Mouse (Mus musculus): ENCODE data around the gene Vkorc1l1.

Vkorc1l1 gene

DNA sequence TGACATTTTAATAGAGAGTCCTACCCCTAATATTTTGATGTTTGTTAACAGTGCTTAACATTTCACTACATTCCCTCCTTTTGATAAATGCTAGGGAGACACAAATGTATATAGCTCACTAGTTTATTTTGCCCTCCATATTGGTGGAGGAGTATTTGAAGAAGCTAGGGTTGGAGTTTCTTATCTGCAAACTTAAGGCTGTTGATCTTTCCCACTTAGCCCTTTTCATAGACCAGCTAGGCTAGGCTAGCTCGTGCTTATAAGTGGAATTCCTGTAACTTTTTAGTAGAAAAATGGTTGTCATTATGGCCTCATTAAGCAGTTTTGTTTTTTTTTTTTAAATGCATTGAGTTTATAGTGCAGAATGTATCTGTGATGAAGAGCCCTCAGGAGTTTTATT is 1.6 kb downstream of the Vkorc1l1 start:
- DNase-seq = no peak

DNA sequence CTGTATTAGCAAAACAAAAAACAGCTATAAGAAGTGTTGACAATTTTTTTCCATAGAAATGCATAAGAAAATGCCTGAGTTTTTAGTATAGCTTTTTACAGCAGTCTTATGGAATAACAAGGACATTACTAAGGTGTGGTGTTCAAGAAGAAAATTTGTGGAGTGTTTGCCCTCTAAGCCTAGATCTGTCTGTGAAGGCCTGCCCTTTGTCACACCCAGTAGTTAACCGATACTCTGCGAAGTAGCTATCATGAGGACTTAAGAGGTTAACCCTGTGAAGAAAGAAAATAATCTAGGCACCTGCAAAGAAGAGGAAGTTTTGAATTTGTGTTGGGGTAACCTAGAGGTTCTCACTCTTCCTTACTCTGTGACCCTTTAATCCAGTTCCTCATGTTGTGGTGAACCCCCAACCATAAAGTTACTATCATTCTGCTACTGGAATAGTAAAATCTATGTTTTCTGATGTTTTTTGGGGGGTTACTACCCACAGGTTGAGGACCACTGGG is 5.8 kb downstream of the Vkorc1l1 start:
- no peak for DNase-seq

DNA sequence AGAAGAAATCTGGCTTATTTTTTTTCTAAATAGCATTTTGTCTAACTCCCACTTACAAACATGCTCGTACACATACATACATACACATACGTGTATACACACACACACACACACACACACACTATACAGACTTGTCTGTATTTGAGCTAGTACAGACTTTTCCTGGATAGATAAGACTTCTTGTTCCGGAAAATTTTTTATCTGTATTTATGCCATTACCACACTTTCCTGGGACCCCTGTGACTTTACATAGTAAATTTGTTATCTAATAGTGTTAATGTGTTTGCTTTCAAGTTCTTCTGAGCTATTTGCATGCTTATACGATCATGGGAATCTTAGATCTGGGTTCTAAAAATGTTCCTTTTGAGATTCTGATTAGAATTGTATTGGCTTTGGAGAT is 10.4 kb downstream of the Vkorc1l1 start:
- no peak for DNase-seq

DNA sequence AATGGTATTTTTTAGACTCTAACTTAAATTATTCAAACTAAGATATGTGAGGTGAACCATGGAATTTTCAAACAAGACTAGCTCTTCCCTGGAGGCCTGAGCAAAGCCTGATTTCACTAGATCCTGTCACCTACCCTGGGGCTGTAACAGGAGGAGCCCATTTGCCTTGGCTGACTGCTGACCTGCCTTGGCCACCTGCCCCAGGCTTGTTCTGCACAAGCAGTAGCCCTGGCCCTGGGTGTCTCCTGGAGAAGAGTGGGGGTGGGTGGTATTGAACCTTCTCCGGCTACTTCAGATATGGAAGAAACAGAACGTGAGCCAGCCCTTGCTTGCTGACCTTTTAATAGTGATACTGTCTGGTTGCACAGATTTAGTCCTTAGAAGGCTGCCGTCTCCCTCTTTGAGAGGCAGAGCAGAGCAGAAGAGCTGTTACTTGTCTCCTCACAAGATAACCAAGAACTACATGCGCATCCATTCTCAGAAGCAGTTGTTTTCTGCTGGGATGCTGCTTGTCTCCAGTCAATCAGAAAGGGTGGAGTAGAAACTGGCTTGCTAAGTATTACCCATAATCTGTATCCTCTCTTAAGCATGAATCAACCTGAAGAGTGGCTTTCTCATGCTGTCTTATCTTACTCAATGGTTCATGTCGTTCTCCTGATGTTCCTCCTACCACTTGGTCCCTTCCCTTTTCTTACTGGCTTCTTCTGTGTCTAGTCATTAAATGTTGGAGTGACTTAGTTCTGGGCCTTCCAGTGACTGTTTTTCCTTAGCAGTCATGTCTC is 12.9 kb downstream of the Vkorc1l1 start:
- no peak for DNase-seq

DNA sequence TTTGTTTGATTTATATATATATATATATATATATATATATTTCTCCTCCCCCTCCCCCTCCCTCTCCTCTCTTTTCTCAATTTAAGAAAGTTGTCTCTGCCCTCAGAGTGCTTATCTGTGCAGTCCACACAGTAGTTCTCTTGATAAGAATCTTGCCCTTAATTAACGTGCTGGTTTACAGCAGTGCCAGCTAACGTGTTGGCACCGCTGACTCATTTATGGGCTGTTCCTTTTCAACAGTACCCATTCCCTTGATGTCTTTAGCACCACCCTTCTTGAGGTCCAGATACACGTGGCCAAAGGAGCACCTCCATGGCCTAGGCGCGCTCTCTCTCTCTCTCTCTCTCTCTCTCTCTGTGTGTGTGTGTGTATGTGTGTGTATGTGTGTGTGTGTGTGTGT is 14.0 kb downstream of the Vkorc1l1 start:
- DNase-seq = no peak

DNA sequence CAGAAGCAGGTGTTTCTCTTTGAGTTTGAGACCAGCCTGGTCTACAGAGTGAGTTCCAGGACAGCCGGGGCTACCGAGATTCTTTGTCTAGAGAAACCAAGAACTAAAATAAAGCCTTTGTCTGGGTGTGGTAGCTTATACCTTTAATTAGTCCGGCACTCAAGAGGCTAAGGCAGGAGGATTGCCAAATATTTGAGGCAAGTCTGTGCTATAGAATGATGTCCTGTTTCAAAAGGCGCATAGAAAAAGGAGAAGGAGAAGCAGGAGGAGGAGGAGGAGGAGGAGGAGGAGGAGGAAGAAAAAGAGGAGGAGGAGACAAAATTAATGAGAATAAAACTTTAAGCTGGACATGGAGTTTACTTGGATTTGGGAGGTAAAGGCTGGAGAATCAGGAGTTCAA is 21.5 kb downstream of the Vkorc1l1 start:
- no peak for DNase-seq

DNA sequence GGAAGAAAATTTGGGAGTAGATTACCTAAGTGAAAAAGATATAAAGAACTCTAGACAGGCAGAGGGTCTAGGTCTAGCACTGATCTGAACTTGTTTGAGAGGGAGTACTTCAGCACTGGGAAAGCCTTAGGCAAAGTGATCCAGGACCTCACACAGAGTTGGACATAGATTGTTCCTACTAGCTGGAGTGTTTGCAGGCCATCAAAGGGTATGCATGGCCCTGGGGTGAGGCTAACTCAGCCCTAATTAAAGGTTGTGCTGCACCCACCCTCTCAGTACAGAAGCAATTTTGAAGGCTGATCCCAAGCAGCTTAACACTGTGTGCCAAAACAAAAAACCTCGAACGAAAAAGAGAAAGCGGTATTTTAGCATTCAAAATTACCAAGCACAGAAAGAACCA is 24.7 kb downstream of the Vkorc1l1 start:
- DNase-seq = no peak

DNA sequence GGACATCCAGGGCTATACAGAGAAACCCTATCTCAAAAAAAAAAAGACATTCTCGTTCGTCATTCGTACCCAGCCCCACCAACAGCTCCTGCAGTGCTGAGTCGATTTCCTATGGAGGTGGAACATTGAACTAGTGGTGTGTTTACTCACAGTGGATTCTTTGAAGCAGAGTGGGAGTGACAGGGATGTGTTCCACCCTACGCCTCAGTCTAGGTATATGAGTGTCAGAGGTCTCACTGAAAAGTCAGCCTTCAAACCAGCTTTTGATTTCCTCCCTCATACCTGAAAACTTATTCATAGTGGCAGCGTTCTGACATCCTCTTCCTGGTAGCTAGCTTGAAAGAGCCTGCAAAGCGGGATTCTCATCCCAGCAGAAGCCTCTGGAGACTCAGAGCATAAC is 26.6 kb downstream of the Vkorc1l1 start:
- no peak for DNase-seq

DNA sequence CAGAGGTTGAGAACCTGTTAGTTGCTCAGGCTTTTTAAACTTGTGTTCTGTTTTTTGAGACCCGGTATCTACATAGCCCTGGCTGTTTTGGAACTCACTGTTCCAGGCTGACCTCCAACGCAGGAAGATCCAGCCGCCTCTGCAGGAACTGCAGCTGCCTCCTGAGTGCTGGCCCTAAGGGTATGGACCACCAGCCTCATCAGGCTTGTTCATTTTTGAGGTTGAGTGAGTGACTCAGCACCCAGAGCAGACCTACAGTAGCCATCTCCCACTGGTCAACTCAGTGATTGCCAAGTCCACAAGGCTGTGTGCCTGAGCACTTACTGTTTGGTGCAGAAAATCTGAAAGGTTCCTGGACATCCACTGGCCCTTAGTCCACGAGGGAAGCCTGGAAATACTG is 29.7 kb downstream of the Vkorc1l1 start:
- no peak for DNase-seq

DNA sequence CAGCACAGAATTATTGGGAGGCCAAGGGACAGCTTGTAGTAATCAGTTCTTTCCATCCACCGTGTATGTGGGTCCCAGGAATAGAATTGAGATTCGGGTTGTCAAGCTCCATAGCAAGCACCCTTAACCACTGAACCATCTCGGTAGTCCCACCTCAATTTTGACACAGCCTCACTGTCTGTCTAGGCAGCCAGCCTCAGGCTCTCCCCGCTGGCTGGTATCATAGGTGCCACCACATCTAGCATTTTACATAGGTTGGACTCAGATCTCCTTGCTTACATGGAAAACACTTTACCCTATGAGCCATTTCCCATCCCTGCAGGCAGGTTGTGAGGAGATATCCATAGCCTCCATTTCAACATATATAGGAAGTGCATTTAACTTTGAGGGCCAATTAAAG is 32.6 kb downstream of the Vkorc1l1 start:
- no peak for DNase-seq

DNA sequence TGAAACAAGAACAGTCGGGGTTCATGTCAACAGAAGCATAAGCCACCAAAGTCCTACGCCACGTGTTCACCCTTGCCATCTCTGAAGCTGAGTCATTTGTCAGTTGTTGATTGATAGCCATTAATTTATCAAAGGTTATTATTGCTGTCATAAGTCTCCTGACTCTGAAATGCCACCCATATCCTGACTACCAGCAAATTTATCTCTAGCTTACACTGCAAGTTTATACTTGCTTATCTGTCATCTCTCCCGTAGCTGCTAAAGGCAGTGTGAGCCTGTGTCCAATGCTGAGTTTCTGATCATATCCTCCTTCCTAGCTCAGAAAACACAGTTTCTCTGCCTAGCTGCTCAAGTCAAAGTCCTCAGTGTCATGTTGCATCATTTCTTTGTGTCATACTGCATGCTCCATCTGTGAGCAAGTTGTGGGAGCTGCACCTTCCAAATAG is 33.1 kb downstream of the Vkorc1l1 start:
- no peak for DNase-seq

DNA sequence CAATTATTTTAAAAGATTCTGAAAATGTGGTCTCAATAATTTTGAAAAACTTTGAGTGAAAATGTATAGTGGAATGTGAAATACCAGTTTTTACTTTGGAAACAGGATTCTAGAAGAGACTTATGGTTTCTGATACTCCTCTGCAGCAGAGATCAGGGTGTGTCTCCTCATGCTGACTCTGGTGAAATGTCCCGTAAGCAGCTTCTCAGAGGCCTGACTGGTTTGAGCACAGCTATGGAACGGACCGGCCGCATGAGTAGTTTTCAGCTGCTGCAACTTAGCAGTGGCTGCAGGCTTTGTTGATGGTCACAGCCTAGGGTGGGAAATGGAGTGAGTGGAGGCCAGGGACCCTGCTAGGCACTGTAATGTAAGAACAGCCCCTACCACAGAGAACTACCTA is 36.0 kb downstream of the Vkorc1l1 start:
- DNase-seq = no peak

DNA sequence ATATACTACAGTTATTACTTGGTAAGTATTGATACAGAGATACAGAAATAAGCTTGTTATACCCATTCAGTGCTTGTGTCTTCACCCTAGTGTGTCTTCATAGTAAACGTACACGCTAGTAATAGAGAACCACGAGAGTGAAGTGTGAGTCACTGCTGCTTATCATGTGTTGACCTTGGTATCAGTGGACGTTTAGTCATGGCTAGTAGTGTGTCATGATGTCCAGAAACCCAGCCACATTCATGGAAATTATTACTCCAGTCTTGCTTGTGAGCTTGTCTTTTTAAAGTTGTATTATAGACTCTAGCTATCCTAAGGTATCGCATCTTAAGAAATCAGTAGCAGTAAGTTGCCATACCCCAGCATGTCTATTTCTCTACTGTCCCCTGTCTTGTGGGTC is 36.8 kb downstream of the Vkorc1l1 start:
- DNase-seq = no peak

DNA sequence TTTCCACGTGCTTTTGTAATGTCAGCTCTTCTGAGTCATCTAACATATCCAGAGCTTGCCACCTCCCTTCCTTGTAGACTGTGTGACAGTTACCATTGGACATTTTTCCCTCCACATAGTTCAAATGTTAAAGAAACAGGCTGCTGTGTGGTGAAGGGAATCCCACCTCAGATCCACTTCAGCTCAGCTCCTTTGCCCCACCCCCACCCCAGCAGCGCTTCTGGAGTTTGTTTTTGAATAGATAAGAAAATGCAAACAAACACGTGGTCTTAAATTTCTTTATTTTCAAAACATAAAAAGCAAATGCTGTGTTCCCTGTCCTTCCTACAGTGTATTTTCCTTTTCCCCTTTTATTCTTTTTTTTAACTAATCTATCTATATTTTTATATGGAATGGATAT is 38.4 kb downstream of the Vkorc1l1 start:
- DNase-seq = no peak

DNA sequence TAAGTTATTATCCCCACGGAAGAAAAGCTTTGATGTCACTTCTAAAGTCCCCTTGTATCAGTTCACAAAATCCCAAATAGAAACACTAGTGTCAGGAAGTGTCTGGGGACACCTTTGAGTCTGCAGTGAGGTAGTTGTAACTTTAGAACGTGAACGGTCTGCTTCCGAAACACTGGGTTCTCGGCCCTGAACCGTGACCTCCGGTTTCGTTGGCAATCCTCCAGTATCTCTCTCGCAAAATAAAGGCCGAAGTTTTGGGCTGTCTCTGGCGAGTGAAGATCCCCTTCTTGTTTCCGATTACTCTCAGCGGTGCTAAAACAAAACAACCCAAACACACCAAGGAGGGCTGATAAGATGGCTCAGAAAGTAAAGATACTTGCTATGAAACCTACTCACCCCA is 47.6 kb downstream of the Vkorc1l1 start:
- no peak for DNase-seq

DNA sequence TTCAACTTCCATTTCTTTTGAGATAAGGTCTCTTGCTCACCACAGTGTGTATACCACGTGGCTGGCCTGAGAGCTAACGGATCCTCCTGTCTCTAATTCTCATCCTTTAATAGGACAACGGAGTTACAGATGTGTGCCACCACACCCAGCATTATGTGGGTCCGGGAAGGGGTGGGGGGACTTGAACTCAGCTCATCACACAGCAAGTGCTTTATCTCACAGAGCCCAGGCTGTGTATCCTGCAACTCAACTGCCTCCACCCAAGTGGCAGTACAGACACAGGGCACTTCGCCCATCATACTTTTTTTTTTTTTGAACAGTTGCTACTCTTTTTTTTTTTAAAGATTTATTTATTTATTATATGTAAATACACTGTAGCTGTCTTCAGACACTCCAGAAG is 50.1 kb downstream of the Vkorc1l1 start:
- DNase-seq = no peak

DNA sequence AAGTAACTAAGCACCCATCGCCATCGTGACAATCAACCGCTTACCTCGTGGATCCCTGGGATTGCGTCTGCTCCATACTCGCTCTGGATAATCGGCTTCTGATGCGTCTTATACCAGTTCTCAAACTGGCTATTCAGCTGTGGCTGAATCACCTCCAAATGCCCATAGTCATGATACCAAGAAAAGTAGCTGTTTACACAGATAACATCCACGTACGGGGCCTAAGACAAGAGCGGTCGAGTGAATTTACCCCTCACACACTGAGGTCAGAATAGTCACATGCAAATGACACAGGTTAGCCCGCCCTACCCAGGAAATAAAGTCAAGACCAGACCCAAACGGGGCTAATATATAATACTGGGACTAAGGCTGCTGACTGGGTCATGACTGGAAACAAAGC is 51.6 kb downstream of the Vkorc1l1 start:
- DNase-seq = no peak

DNA sequence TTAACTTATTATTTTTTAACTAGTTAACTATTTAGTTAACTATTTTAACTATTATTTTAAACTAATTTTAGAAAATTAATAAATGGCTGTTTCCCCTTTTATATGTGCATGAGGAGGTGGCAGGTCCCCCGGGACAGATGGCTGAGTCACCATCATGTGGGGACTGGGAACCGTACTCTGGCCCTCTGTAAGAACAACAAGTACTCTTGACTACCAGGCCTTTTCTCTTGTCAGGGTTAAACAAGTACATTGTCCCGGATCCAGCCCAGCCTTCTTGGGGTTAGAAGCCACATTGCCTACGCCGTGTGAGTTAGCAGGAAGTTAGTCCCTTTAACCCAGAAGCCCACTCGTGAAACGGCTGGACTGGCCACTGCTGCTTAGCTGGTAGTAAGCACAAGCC is 53.2 kb downstream of the Vkorc1l1 start:
- DNase-seq = no peak

DNA sequence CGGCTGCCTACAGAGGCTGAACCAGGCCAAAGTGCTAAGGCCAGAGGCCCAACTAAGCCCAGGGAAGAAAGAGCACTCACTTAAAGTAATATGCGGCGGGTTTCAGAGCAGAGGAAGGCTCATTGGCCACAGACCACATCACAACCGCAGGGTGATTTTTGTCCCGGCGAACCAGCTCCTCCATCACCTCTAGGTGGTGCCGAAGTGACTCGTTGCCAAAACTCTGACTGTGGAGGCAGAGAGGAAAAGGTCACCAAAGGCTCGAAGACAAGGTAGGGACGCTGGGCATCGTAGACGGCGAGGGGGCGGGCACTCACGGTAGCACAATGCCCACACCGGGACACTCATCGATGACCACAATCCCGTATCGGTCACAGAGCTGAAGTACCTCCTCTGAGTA is 55.9 kb downstream of the Vkorc1l1 start:
- DNase-seq = no peak

DNA sequence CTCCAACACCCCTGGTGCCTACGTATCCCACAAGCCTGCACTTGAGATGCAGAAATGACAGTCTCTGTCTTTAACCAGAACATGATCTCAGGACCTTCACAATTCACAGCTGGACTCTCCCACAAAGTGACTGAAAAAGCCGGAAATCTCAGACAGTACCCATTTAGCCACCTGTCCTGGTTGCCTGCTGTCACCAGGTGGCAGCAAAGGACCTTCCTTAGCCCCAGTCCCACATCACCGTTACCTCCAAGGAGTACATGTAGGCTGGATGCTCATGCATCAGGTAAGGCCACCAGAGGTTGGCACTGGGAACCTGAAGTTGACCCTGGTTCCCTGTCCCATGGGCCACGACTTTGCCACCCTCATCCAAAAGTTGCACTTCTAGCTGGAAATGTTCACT is 57.3 kb downstream of the Vkorc1l1 start:
- DNase-seq = peak; percentile 64

DNA sequence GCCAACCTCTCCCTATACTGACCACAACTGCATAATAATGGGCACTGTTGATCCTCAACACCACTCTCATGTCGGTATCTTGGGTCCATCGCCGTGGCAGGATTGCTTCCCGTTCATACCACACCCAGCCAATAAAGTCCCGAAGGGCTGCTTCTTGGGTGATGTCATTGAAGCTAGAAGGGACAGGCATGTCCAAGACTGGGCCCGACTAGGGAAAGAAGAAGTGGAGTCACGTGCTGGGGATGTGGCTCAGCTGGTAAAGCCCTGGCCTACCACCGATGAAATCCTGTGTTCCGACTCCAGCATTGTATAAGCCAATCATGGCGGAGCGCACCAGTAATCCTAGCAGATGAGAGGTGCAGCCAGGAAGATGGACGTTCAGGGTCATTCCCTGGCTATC is 59.0 kb downstream of the Vkorc1l1 start:
- peak; percentile 22 for DNase-seq

DNA sequence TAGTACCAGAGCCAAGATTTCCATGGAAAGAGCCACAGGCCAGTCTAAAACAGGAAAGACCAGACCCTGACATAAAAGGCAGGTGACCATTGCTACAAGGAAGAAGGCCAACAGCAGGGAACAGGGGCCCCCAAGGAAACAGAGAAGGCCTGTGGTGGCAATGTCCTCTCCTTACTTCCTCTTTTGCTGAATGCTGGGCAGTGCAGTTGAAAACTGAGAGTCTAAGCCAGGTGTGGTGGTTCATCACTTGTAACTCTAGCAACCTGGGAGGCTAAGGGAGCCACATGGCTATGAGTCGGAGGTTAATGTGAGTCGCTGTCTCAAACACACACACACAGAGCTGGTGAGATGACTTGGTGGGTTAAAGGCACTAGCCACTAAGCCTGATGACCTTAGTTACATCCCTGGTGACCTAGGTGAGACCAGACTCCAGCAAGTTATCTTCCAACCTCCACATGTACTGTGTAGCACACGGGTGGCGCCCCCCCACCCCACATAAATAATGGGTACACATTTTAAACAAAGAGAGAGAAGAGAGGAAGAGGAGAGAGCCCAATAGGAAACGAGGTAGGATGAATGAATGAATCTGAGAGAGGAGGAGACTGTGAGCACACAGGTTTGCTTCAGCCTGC is 59.7 kb downstream of the Vkorc1l1 start:
- DNase-seq = no peak

DNA sequence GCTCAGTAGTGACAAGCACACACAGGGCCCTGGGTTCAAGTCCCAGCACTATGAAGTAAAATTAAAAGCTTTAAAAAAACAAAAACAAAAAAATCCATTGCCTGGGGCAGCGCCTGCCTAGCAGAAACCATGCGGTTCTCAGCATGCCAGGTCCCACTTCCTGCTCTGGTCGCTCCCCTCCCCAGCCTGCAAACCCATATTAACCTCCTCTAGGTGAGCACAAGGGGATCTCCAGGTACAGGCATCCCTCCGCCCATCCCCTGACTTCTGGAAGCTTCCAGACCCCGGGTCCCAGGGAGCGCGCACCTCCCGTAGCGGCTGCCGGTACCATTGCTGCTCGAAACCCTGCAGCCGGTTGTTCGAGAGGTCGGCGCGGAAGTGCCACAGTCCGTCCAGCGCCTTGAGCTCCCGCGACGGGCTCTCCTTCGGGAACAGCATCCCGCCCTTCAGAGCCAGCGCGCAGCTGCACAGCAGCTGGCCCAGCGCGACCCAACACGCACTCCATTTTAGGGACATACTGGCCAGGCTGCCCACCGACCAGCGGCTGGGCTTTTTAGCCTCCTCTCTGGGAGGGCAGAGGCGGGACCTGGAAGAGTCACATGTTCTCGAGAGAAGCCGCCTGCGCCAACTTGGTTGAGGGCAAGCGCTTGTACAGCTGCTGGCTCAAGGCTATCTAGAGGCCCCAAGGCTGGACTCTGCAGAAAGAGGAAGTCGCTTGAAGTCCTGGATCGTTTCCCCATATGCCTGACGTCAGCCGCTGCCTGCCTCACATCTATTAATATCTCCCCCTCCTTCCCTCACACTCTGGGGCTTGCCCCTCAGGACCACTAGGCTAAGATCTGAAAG is 60.8 kb downstream of the Vkorc1l1 start, which contains the start of gene Gusb:
Gene Gusb, minus strand, starts transcription at position 749 of the 846 bp plus-strand sequence.
- peak; percentile 85 for DNase-seq

DNA sequence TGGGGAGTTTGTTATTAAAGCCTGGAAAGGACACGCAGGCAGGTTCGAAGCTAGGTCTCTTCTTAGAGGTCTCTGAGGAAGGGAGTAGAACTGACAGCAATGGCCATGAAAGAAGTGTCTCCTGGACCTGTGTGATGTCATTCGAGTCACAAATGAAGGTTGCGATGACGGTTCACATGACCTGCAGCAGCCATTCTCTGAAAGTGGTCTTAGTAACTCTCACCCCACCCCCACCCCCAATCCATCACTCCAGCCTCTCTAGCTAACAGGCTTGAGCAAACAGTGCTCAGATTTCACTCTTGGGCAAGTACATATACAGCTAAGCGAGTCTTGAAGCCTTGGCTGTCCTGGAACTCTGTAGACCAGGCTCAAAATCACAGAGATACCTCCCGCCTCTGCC is 61.5 kb downstream of the Vkorc1l1 start:
- DNase-seq = no peak

All from lung, postnatal 14 days (tissue).